In genomic region chr10:82355401-82355800, GRCm38 (mm10) we compare ENCODE assay signal across 21 mouse cellular contexts. TPM values are rescaled to one million over a fixed set of nuclear protein-coding genes. Genes with fewer than 3 reads are reported as not detected.
DNase-seq lines count a peak whose midpoint lies in the region; ATAC-seq and TF ChIP-seq lines count a peak whose summit lies in the region.
"Had no signal": no experiment of that assay in that cellular context is flagged by ENCODE, and none has a peak within 500 bp of the region (broad histone marks: within the 10 kb centered on the region; RNA-seq: fewer than 3 reads in every experiment).

No protein-coding gene starts in this region.

- H3K27me3 ChIP-seq in kidney, postnatal 0 days (ENCODE audit: insufficient read depth, low read length) = no peaks in the 10 kb centered on the region
- H3K27me3 ChIP-seq in ES-Bruce4 (ENCODE audit: control insufficient read depth, insufficient read depth, low read length, poor library complexity, severe bottlenecking) = no peaks in the 10 kb centered on the region
- H3K27me3 ChIP-seq in hindbrain, postnatal 0 days (ENCODE audit: insufficient read depth, low read length) = no peaks in the 10 kb centered on the region
- H3K27me3 ChIP-seq: embryonic facial prominence, embryonic 12.5 days; limb, embryonic 15.5 days had no signal

- no peak for ATAC-seq in kidney, postnatal 0 days (replicated peaks; ENCODE audit: low FRiP score, low read depth)
- no peak for ATAC-seq in hindbrain, postnatal 0 days

- DNase-seq in kidney, postnatal 0 days (ENCODE audit: low spot score) = no peak
- DNase-seq in kidney, adult 18-20 months = no peak
- peak; percentile 31 for DNase-seq in A20 (ENCODE audit: low read depth, low spot score)
- no peak for DNase-seq in hindbrain, postnatal 0 days (ENCODE audit: low spot score)
- no peak for DNase-seq in lung, postnatal 25 days (ENCODE audit: low spot score)
- DNase-seq in spleen, adult 12 weeks (ENCODE audit: low spot score) = no peak
- DNase-seq: adrenal gland, postnatal 10 days; cerebellum, adult 2 months; heart, adult 2 months; kidney, adult 8-10 months; kidney, postnatal 4 days; lung, postnatal 14 days; thymus, postnatal 25 days had no signal

- H3K27ac ChIP-seq in kidney, postnatal 0 days = no peak overlapping the region
- no peak overlapping the region for H3K27ac ChIP-seq in ES-Bruce4 (ENCODE audit: insufficient read depth, low read length)
- peak overlapping the region; percentile 98; the same call in 1 of the 2 replicates for H3K27ac ChIP-seq in hindbrain, postnatal 0 days
- H3K27ac ChIP-seq: embryonic facial prominence, embryonic 12.5 days; heart, adult 2 months; limb, embryonic 15.5 days had no signal

- 0 out of 2 replicates have a peak, but pooled peaks have one; percentile 5 for TF ChIP-seq CTCF in kidney, postnatal 0 days (IDR thresholded peaks at IDR 0.05; ENCODE audit: low read depth)
- TF ChIP-seq CTCF in ES-Bruce4 (IDR thresholded peaks at IDR 0.05; ENCODE audit: low read depth, low read length) = no peak
- TF ChIP-seq CTCF in hindbrain, postnatal 0 days (IDR thresholded peaks at IDR 0.05; ENCODE audit: low read depth) = no peak

- no peaks in the 10 kb centered on the region; the same call in 1 of the 2 replicates for H3K9me3 ChIP-seq in kidney, postnatal 0 days (replicated peaks; ENCODE audit: low read length)
- no peaks in the 10 kb centered on the region for H3K9me3 ChIP-seq in ES-Bruce4 (replicated peaks; ENCODE audit: control insufficient read depth, insufficient read depth, low read length, poor library complexity, severe bottlenecking)
- peaks cover 13% of the 10 kb centered on the region for H3K9me3 ChIP-seq in hindbrain, postnatal 0 days (ENCODE audit: low read length)
- H3K9me3 ChIP-seq: limb, embryonic 15.5 days had no signal

- H3K4me3 ChIP-seq in kidney, postnatal 0 days (replicated peaks; ENCODE audit: low read depth, low read length) = no peak overlapping the region
- H3K4me3 ChIP-seq in ES-Bruce4 (ENCODE audit: low read depth, low read length) = no peak overlapping the region
- no peak overlapping the region for H3K4me3 ChIP-seq in hindbrain, postnatal 0 days (ENCODE audit: low read length)

- no peak overlapping the region for H3K4me2 ChIP-seq in kidney, postnatal 0 days (ENCODE audit: low read length)
- H3K4me2 ChIP-seq in hindbrain, postnatal 0 days (ENCODE audit: low read depth, low read length) = no peak overlapping the region

- H3K36me3 ChIP-seq in kidney, postnatal 0 days (ENCODE audit: insufficient read depth, low read length) = no peaks in the 10 kb centered on the region
- H3K36me3 ChIP-seq in ES-Bruce4 (ENCODE audit: control insufficient read depth, insufficient read depth, low read length, poor library complexity, severe bottlenecking) = no peaks in the 10 kb centered on the region
- no peaks in the 10 kb centered on the region for H3K36me3 ChIP-seq in hindbrain, postnatal 0 days (ENCODE audit: insufficient read depth, low read length)
- H3K36me3 ChIP-seq: embryonic facial prominence, embryonic 12.5 days; limb, embryonic 15.5 days had no signal

- TF ChIP-seq POLR2A in ES-Bruce4 (IDR thresholded peaks at IDR 0.05; ENCODE audit: insufficient read depth, low read length) = no peak

- H3K9ac ChIP-seq in kidney, postnatal 0 days (ENCODE audit: low read depth, low read length) = no peak overlapping the region
- H3K9ac ChIP-seq in ES-Bruce4 (ENCODE audit: low read depth, poor library complexity, severe bottlenecking) = peak overlapping the region; percentile 82; the same call in 1 of the 2 replicates
- no peak overlapping the region for H3K9ac ChIP-seq in hindbrain, postnatal 0 days (replicated peaks; ENCODE audit: low read length)
- H3K9ac ChIP-seq: embryonic facial prominence, embryonic 12.5 days; limb, embryonic 15.5 days had no signal

- WGBS in kidney, postnatal 0 days = 98% methylated on average over 4 of the region's 4 CpGs
- 96% methylated on average over 4 of the region's 4 CpGs for WGBS in hindbrain, postnatal 0 days

- no peaks in the 10 kb centered on the region; the same call in 1 of the 2 replicates for H3K4me1 ChIP-seq in kidney, postnatal 0 days (replicated peaks; ENCODE audit: insufficient read depth, low read length)
- H3K4me1 ChIP-seq in ES-Bruce4 (ENCODE audit: control insufficient read depth, insufficient read depth, low read length) = peaks cover 3% of the 10 kb centered on the region
- H3K4me1 ChIP-seq in hindbrain, postnatal 0 days (ENCODE audit: insufficient read depth, low read length) = no peaks in the 10 kb centered on the region
- H3K4me1 ChIP-seq: embryonic facial prominence, embryonic 12.5 days; limb, embryonic 15.5 days had no signal

- no peak for TF ChIP-seq EP300 in ES-Bruce4 (IDR thresholded peaks at IDR 0.05; ENCODE audit: insufficient read depth, low read depth, low read length)

RNA-seq across cellular contexts. Expression of gene Gm4924, which starts 1.3 kb away (rescaled TPM):
- 6.7 and 8.4 TPM in 2 replicates for polyA plus RNA-seq in kidney, postnatal 0 days (2015; fragmentation: Nextera tagmentation; extraction: Ambion mirVana)
- polyA plus RNA-seq in ES-Bruce4 (2011; ENCODE audit: insufficient read depth, insufficient read length, low read depth, missing spikeins) = 19.6 and 24.4 TPM in 2 replicates
- total RNA-seq in hindbrain, postnatal 0 days (2014; rRNA removed) = 2.0 and 3.3 TPM in 2 replicates
- polyA plus RNA-seq in hindbrain, postnatal 0 days (2015; fragmentation: Nextera tagmentation; extraction: Ambion mirVana) = 12.9 and 13.5 TPM in 2 replicates

RNA-seq across cellular contexts. Expression of gene 4932415D10Rik, which starts 39.0 kb away (rescaled TPM):
- polyA plus RNA-seq in kidney, postnatal 0 days (2015; fragmentation: Nextera tagmentation; extraction: Ambion mirVana) = not detected in 2 replicates
- polyA plus RNA-seq in ES-Bruce4 (2011; ENCODE audit: insufficient read depth, insufficient read length, low read depth, missing spikeins) = not detected in 2 replicates
- 0.07 TPM in 1 of 2 replicates, not detected in the other for total RNA-seq in hindbrain, postnatal 0 days (2014; rRNA removed)
- not detected in 2 replicates for polyA plus RNA-seq in hindbrain, postnatal 0 days (2015; fragmentation: Nextera tagmentation; extraction: Ambion mirVana)
- total RNA-seq: adrenal gland, postnatal 10 days; common myeloid progenitor, adult 5-6 weeks; gastrocnemius, adult 8-10 months; heart, adult 2 months; megakaryocyte-erythroid progenitor cell, adult 5-6 weeks had no signal
- polyA plus RNA-seq: cerebellum, adult 2 months; embryonic facial prominence, embryonic 12.5 days; heart, adult 2 months; heart, embryonic 16.5 days; limb, embryonic 15.5 days; liver, embryonic 16.5 days had no signal
